Mouse (Mus musculus): ENCODE results near the gene Faap24. TPM values are rescaled to one million over a fixed set of nuclear protein-coding genes. Genes with fewer than 3 reads are reported as not detected.

Gene Faap24
- 12.8 TPM for total RNA-seq (2023)

GRCm38 (mm10) chr7:35396542-35397168 is at the start of gene Faap24, which contains the start of gene Cep89:
Gene Faap24, minus strand, starts transcription at chr7:35396836.
Gene Cep89, plus strand, starts transcription at chr7:35397035.

Other genes with a start within 250 kb of the Faap24 start
- gene Slc7a10, start 210.5 kb downstream of the Faap24 start, total RNA-seq (2023) = not detected
- not detected for gene Lrp3, start 181.3 kb downstream of the Faap24 start, total RNA-seq (2023)
- 17.6 TPM for gene Gpatch1, start 78.4 kb downstream of the Faap24 start, total RNA-seq (2023)
- not detected for gene Rhpn2, start 62.7 kb downstream of the Faap24 start, total RNA-seq (2023)
- 8.3 TPM for gene Cep89, start 199 bp upstream of the Faap24 start, total RNA-seq (2023)
- gene Slc7a9, start 52.0 kb upstream of the Faap24 start, total RNA-seq (2023) = not detected
- gene Tdrd12, start 140.9 kb upstream of the Faap24 start, total RNA-seq (2023) = not detected
- gene Nudt19, start 159.5 kb upstream of the Faap24 start, total RNA-seq (2023) = 20.5 TPM
- gene Rgs9bp, start 188.7 kb upstream of the Faap24 start, total RNA-seq (2023) = 0.15 TPM
- gene Ankrd27, start 189.4 kb upstream of the Faap24 start, total RNA-seq (2023) = 43.8 TPM